Mouse (Mus musculus): ENCODE measurements around the gene Abhd12. TPM values are rescaled to one million over a fixed set of nuclear protein-coding genes. Genes with fewer than 3 reads are reported as not detected.
A peak's percentile ranks its signal among the peaks of the same experiment; 100 is the strongest.

Abhd12 gene
- polyA plus RNA-seq, 1 experiment from 2014 or later = 105 TPM

- 95% methylated on average over 18 of the region's 18 CpGs for WGBS
- Histone ChIP-seq H3K9ac (replicated peaks; ENCODE audit: low read length) (no peak overlapping the region), H3K4me2 (ENCODE audit: low read length) (no peak overlapping the region), H3K9me3 (ENCODE audit: control insufficient read depth, low read length) (no peaks in the 10 kb centered on the region), H3K27me3 (ENCODE audit: control insufficient read depth, insufficient read depth, low read length) (no peaks in the 10 kb centered on the region), H3K4me3 (replicated peaks; ENCODE audit: low read depth, low read length) (no peak overlapping the region), H3K4me1 (ENCODE audit: control insufficient read depth, insufficient read depth, low read length) (no peaks in the 10 kb centered on the region), H3K27ac (replicated peaks; ENCODE audit: low read depth, low read length) (no peak overlapping the region), H3K36me3 (ENCODE audit: control insufficient read depth, insufficient read depth, low read length) (peaks cover 86% of the 10 kb centered on the region)
- no peak for ATAC-seq (ENCODE audit: low FRiP score, low TSS enrichment)
- no peak for DNase-seq
These were observed 87.7 kb downstream of the Abhd12 start for GRCm38 (mm10) chr2:150816676-150817402.

GRCm38 (mm10) chr2:150812816-150813215 lies 91.7 kb downstream of the Abhd12 start:
- Histone ChIP-seq H3K27me3 (ENCODE audit: control insufficient read depth, insufficient read depth, low read length) (no peaks in the 10 kb centered on the region), H3K27ac (replicated peaks; ENCODE audit: low read depth, low read length) (no peak overlapping the region), H3K36me3 (ENCODE audit: control insufficient read depth, insufficient read depth, low read length) (peaks cover 82% of the 10 kb centered on the region), H3K9me3 (ENCODE audit: control insufficient read depth, low read length) (no peaks in the 10 kb centered on the region), H3K4me1 (ENCODE audit: control insufficient read depth, insufficient read depth, low read length) (no peaks in the 10 kb centered on the region), H3K4me2 (ENCODE audit: low read length) (no peak overlapping the region), H3K4me3 (replicated peaks; ENCODE audit: low read depth, low read length) (no peak overlapping the region), H3K9ac (replicated peaks; ENCODE audit: low read length) (no peak overlapping the region)
- no peak for DNase-seq
- ATAC-seq (ENCODE audit: low FRiP score, low TSS enrichment) = no peak
- WGBS = 95% methylated on average over 6 of the region's 6 CpGs

DNA sequence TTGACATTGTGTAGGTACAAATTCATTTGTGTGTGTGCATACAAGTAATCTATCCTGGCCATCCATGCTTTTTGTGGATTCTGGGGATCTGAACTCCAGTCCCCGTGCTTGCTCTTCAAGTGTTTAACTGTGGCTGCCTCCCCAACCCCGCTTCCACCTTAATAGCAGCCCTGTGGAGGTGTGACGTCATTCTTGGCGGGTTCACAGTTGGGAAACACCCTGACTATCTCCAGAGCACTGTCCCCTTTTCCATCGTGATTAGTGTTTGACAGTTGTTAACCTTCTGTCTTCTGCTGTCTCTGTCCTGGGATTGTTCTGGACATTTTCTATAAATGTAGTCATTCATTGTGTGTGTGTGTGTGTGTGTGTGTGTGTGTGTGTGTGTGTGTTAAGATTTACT lies 93.9 kb downstream of the Abhd12 start:
- H3K4me1 ChIP-seq (ENCODE audit: control insufficient read depth, insufficient read depth, low read length) = no peaks in the 10 kb centered on the region
- no peak overlapping the region for H3K9ac ChIP-seq (replicated peaks; ENCODE audit: low read length)
- peaks cover 78% of the 10 kb centered on the region for H3K36me3 ChIP-seq (ENCODE audit: control insufficient read depth, insufficient read depth, low read length)
- H3K9me3 ChIP-seq (ENCODE audit: control insufficient read depth, low read length) = no peaks in the 10 kb centered on the region
- 93% methylated on average over 5 of the region's 5 CpGs for WGBS
- H3K27ac ChIP-seq (replicated peaks; ENCODE audit: low read depth, low read length) = no peak overlapping the region
- no peaks in the 10 kb centered on the region for H3K27me3 ChIP-seq (ENCODE audit: control insufficient read depth, insufficient read depth, low read length)
- ATAC-seq (ENCODE audit: low FRiP score, low TSS enrichment) = no peak
- no peak overlapping the region for H3K4me3 ChIP-seq (replicated peaks; ENCODE audit: low read depth, low read length)
- no peak for DNase-seq
- no peak overlapping the region for H3K4me2 ChIP-seq (ENCODE audit: low read length)

DNA sequence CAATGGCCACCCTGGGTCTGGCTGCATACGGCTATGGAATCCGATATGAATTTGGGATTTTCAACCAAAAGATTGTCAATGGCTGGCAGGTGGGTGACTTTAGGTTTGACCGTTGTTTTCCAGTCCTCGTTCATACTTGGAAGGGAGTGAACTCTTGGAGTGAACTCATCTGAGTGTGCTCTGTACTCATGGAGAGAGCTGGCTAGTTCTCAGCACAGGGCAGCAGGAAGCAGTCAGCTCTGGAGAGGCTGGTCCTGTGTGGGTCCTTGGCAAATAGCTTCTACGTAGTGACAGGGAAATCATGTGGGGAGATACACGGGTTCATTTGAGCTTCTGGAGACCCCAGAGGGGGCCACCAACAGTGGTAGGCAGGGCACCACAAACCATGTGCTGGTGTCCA lies 95.7 kb downstream of the Abhd12 start:
- no peak for DNase-seq
- Histone ChIP-seq H3K9me3 (ENCODE audit: control insufficient read depth, low read length) (no peaks in the 10 kb centered on the region), H3K4me3 (replicated peaks; ENCODE audit: low read depth, low read length) (no peak overlapping the region), H3K36me3 (ENCODE audit: control insufficient read depth, insufficient read depth, low read length) (peaks cover 73% of the 10 kb centered on the region), H3K27ac (replicated peaks; ENCODE audit: low read depth, low read length) (no peak overlapping the region), H3K4me1 (ENCODE audit: control insufficient read depth, insufficient read depth, low read length) (no peaks in the 10 kb centered on the region), H3K4me2 (ENCODE audit: low read length) (no peak overlapping the region), H3K27me3 (ENCODE audit: control insufficient read depth, insufficient read depth, low read length) (no peaks in the 10 kb centered on the region), H3K9ac (replicated peaks; ENCODE audit: low read length) (no peak overlapping the region)
- ATAC-seq (ENCODE audit: low FRiP score, low TSS enrichment) = no peak
- 90% methylated on average over 6 of the region's 6 CpGs for WGBS

DNA sequence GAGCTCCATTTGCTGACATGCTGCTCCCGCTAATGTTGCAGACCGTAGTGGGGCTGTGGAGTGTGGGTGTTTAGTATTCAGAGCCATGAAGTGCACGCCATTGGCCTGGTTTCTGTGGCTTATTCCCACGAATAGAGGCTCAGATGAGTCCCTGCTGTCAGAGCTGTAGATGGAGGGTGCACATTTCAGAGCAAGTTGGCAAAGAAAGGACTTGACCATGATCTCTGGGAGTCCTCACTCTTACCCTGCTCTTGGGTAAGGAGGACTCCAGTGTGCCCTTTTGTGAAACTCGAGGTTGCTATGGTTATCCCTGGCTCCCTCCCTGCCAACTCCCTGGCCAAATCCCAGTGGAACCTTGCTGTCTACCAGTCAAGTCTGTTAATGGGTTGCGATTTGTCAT lies 96.2 kb downstream of the Abhd12 start:
- no peaks in the 10 kb centered on the region for H3K4me1 ChIP-seq (ENCODE audit: control insufficient read depth, insufficient read depth, low read length)
- no peak overlapping the region for H3K27ac ChIP-seq (replicated peaks; ENCODE audit: low read depth, low read length)
- peak; percentile 40 for DNase-seq
- H3K27me3 ChIP-seq (ENCODE audit: control insufficient read depth, insufficient read depth, low read length) = no peaks in the 10 kb centered on the region
- no peaks in the 10 kb centered on the region for H3K9me3 ChIP-seq (ENCODE audit: control insufficient read depth, low read length)
- H3K9ac ChIP-seq (replicated peaks; ENCODE audit: low read length) = no peak overlapping the region
- WGBS = 65% methylated on average over 6 of the region's 6 CpGs
- ATAC-seq (ENCODE audit: low FRiP score, low TSS enrichment) = no peak
- no peak overlapping the region for H3K4me3 ChIP-seq (replicated peaks; ENCODE audit: low read depth, low read length)
- no peak overlapping the region for H3K4me2 ChIP-seq (ENCODE audit: low read length)
- peaks cover 70% of the 10 kb centered on the region for H3K36me3 ChIP-seq (ENCODE audit: control insufficient read depth, insufficient read depth, low read length)

GRCm38 (mm10) chr2:150803035-150803434 lies 101.5 kb downstream of the Abhd12 start:
- no peak overlapping the region for H3K4me2 ChIP-seq (ENCODE audit: low read length)
- no peaks in the 10 kb centered on the region for H3K9me3 ChIP-seq (ENCODE audit: control insufficient read depth, low read length)
- H3K9ac ChIP-seq (replicated peaks; ENCODE audit: low read length) = no peak overlapping the region
- H3K27ac ChIP-seq (replicated peaks; ENCODE audit: low read depth, low read length) = no peak overlapping the region
- DNase-seq (peak; percentile 52), ATAC-seq (ENCODE audit: low FRiP score, low TSS enrichment) (no peak)
- H3K36me3 ChIP-seq (ENCODE audit: control insufficient read depth, insufficient read depth, low read length) = peaks cover 47% of the 10 kb centered on the region
- no peak overlapping the region for H3K4me3 ChIP-seq (replicated peaks; ENCODE audit: low read depth, low read length)
- H3K4me1 ChIP-seq (ENCODE audit: control insufficient read depth, insufficient read depth, low read length) = no peaks in the 10 kb centered on the region
- H3K27me3 ChIP-seq (ENCODE audit: control insufficient read depth, insufficient read depth, low read length) = no peaks in the 10 kb centered on the region
- WGBS = 98% methylated on average over 1 of the region's 1 CpGs

- WGBS = 96% methylated on average over 5 of the region's 5 CpGs
- no peaks in the 10 kb centered on the region for H3K4me1 ChIP-seq (ENCODE audit: control insufficient read depth, insufficient read depth, low read length)
- H3K4me3 ChIP-seq (replicated peaks; ENCODE audit: low read depth, low read length) = no peak overlapping the region
- no peak for DNase-seq
- ATAC-seq (ENCODE audit: low FRiP score, low TSS enrichment) = no peak
- no peak overlapping the region for H3K27ac ChIP-seq (replicated peaks; ENCODE audit: low read depth, low read length)
- H3K9me3 ChIP-seq (ENCODE audit: control insufficient read depth, low read length) = no peaks in the 10 kb centered on the region
- H3K4me2 ChIP-seq (ENCODE audit: low read length) = no peak overlapping the region
- peaks cover 42% of the 10 kb centered on the region for H3K36me3 ChIP-seq (ENCODE audit: control insufficient read depth, insufficient read depth, low read length)
- H3K27me3 ChIP-seq (ENCODE audit: control insufficient read depth, insufficient read depth, low read length) = no peaks in the 10 kb centered on the region
- H3K9ac ChIP-seq (replicated peaks; ENCODE audit: low read length) = no peak overlapping the region
These were observed 103.9 kb downstream of the Abhd12 start for GRCm38 (mm10) chr2:150800616-150801015.

DNA sequence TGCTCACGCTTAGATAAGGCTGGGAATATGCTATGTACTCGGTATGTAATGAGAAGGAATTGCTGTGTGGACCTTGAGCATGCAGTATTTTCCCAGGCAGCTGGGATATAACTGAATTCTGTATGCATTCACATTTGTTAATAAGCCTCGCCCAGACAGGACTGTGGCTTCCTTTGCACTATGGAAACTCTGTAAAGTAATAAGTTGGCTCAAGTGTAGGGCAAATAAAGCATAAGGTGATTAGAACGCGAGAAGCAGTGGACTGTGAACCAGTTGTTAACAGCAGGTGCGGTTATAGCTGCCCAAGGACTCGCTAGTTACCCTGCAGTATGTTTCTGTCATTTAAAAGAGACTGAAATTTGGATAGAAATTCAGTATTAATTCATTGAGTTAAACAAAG lies 106.5 kb downstream of the Abhd12 start:
- H3K36me3 ChIP-seq (ENCODE audit: control insufficient read depth, insufficient read depth, low read length) = peaks cover 43% of the 10 kb centered on the region
- DNase-seq (no peak), ATAC-seq (ENCODE audit: low FRiP score, low TSS enrichment) (no peak)
- no peaks in the 10 kb centered on the region for H3K9me3 ChIP-seq (ENCODE audit: control insufficient read depth, low read length)
- H3K4me3 ChIP-seq (replicated peaks; ENCODE audit: low read depth, low read length) = no peak overlapping the region
- H3K4me1 ChIP-seq (ENCODE audit: control insufficient read depth, insufficient read depth, low read length) = no peaks in the 10 kb centered on the region
- WGBS = 89% methylated on average over 7 of the region's 7 CpGs
- no peak overlapping the region for H3K27ac ChIP-seq (replicated peaks; ENCODE audit: low read depth, low read length)
- no peak overlapping the region for H3K9ac ChIP-seq (replicated peaks; ENCODE audit: low read length)
- H3K4me2 ChIP-seq (ENCODE audit: low read length) = no peak overlapping the region
- no peaks in the 10 kb centered on the region for H3K27me3 ChIP-seq (ENCODE audit: control insufficient read depth, insufficient read depth, low read length)

DNA sequence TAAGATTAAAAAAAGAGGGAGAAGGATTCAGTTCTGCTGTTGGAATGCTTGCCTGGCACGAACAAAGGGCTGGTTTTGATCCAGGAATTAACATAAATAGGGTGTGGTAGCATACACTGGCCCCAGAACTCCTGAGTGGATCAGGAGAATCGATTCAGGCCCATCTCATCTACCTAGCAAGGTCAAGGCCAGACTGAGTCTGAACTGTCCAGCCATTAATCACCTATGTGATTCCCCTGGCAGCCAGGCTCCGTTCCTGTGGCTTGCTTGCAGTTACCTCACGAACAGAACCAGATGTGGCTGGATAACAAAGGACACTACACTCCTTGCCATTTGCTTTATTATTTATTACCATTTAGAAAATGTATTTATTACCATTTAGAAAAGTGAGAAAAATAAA lies 111.2 kb downstream of the Abhd12 start:
- Histone ChIP-seq H3K9ac (replicated peaks; ENCODE audit: low read length) (no peak overlapping the region), H3K4me2 (ENCODE audit: low read length) (no peak overlapping the region), H3K27me3 (ENCODE audit: control insufficient read depth, insufficient read depth, low read length) (no peaks in the 10 kb centered on the region), H3K4me1 (ENCODE audit: control insufficient read depth, insufficient read depth, low read length) (peaks cover 6% of the 10 kb centered on the region; the same call in 1 of the 2 replicates), H3K27ac (replicated peaks; ENCODE audit: low read depth, low read length) (no peak overlapping the region), H3K9me3 (ENCODE audit: control insufficient read depth, low read length) (no peaks in the 10 kb centered on the region), H3K4me3 (replicated peaks; ENCODE audit: low read depth, low read length) (no peak overlapping the region), H3K36me3 (ENCODE audit: control insufficient read depth, insufficient read depth, low read length) (peaks cover 33% of the 10 kb centered on the region)
- DNase-seq = no peak
- WGBS = 90% methylated on average over 4 of the region's 4 CpGs
- no peak for ATAC-seq (ENCODE audit: low FRiP score, low TSS enrichment)

All from midbrain, embryonic 14.5 days (tissue).